Mouse (Mus musculus) gastrocnemius, postnatal 25 days (tissue): ENCODE data around the gene Dlg2. TPM values are rescaled to one million over a fixed set of nuclear protein-coding genes. Genes with fewer than 3 reads are reported as not detected.

Experiments
- DNase-seq: peaks from one replicate; pipeline ENCODE4 v3.0.0; 2022
- total RNA-seq, 2 experiments: library from RNA; stranded (reverse); gene quantifications; 1 replicate in 1 of 2; 2 replicates in 1 of 2; pipeline ENCODE4 v1.2.3; 2021

Dlg2 gene
- total RNA-seq, 2 experiments from 2014 or later: 0.05 to 0.75 TPM

- DNase-seq: no peak
Observed at GRCm38 (mm10) chr7:91443913-91444312, 967.4 kb downstream of the Dlg2 start.

GRCm38 (mm10) chr7:91444728-91445127 lies 968.3 kb downstream of the Dlg2 start:
- DNase-seq: no peak

- DNase-seq: no peak
Observed at GRCm38 (mm10) chr7:91456796-91457195, 980.3 kb downstream of the Dlg2 start.

- DNase-seq: no peak
Observed at GRCm38 (mm10) chr7:91457207-91457606, 980.7 kb downstream of the Dlg2 start.

- no peak for DNase-seq
Observed at GRCm38 (mm10) chr7:91461352-91461751, 984.9 kb downstream of the Dlg2 start.

GRCm38 (mm10) chr7:91463256-91463655 lies 986.8 kb downstream of the Dlg2 start:
- no peak for DNase-seq

GRCm38 (mm10) chr7:91467061-91467460 lies 990.6 kb downstream of the Dlg2 start:
- no peak for DNase-seq

- DNase-seq: no peak
Observed at GRCm38 (mm10) chr7:91479145-91479544, 1002.7 kb downstream of the Dlg2 start.

GRCm38 (mm10) chr7:91481574-91482197 lies 1005.2 kb downstream of the Dlg2 start:
- no peak for DNase-seq

- no peak for DNase-seq
Observed at GRCm38 (mm10) chr7:91493234-91493633, 1016.8 kb downstream of the Dlg2 start.

GRCm38 (mm10) chr7:91495526-91495925 lies 1019.1 kb downstream of the Dlg2 start:
- no peak for DNase-seq

GRCm38 (mm10) chr7:91511119-91511518 lies 1034.6 kb downstream of the Dlg2 start:
- no peak for DNase-seq

- DNase-seq: no peak
Observed at GRCm38 (mm10) chr7:91514445-91514844, 1038.0 kb downstream of the Dlg2 start.

GRCm38 (mm10) chr7:91516225-91516624 lies 1039.8 kb downstream of the Dlg2 start:
- no peak for DNase-seq

- DNase-seq: no peak
Observed at GRCm38 (mm10) chr7:91525859-91526258, 1049.4 kb downstream of the Dlg2 start.

- DNase-seq: no peak
Observed at GRCm38 (mm10) chr7:91542597-91543285, 1066.3 kb downstream of the Dlg2 start.

GRCm38 (mm10) chr7:91543286-91543650 lies 1066.8 kb downstream of the Dlg2 start:
- DNase-seq: no peak

GRCm38 (mm10) chr7:91544600-91544999 lies 1068.1 kb downstream of the Dlg2 start:
- DNase-seq: no peak

GRCm38 (mm10) chr7:91548796-91549195 lies 1072.3 kb downstream of the Dlg2 start:
- DNase-seq: no peak

- no peak for DNase-seq
Observed at GRCm38 (mm10) chr7:91557582-91557981, 1081.1 kb downstream of the Dlg2 start.

GRCm38 (mm10) chr7:91567423-91567822 lies 1091.0 kb downstream of the Dlg2 start:
- no peak for DNase-seq

- DNase-seq: no peak
Observed at GRCm38 (mm10) chr7:91570969-91571368, 1094.5 kb downstream of the Dlg2 start.

- no peak for DNase-seq
Observed at GRCm38 (mm10) chr7:91572666-91573065, 1096.2 kb downstream of the Dlg2 start.

GRCm38 (mm10) chr7:91573321-91573720 lies 1096.8 kb downstream of the Dlg2 start:
- no peak for DNase-seq
